Mouse (Mus musculus): Measurements from ENCODE around the gene Tex14.

Gene Tex14

DNA sequence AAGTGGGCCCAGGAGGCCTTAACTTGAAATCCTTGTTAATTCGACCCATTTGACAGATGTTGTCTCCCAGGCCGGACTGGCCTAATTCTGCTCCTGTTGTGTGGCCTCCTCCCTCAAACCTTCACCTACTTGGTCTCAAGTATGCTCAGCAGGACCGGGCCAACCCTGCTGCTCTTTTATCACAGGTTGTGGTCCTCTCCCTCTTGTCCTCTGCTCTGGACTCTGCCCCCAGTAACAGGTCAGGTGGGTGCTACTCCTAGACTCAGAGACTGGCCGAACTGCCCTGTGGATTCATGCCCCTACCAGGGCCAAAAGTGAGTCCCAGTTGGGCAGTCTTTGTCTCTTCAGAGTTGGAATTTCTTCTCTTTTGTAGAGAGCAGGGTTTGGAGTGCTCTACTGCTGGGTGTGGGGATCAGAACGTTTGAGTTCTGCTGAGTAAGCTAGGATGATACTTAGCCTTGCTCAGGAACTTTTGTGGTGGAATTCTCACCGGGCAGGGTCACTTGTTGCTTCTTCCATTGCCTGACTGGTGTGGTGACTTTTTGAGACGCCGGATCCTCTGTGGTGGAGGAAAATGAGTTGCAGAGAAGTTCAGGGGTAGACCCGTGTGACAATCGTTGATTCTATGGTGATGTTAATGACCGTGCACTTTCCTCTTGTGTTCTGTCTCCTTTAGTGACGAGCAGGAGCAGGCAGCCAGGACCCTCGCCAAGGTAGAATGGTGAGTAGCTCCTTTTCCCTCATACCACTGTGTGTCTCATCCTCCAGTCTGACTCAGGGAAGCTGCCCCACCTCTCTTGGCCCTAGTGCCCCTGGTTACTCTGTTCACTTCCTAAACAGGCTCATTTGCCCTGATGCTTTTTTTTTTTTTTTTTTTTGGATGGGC, 188.1 kb downstream of the Tex14 start:
- no peak for DNase-seq

DNA sequence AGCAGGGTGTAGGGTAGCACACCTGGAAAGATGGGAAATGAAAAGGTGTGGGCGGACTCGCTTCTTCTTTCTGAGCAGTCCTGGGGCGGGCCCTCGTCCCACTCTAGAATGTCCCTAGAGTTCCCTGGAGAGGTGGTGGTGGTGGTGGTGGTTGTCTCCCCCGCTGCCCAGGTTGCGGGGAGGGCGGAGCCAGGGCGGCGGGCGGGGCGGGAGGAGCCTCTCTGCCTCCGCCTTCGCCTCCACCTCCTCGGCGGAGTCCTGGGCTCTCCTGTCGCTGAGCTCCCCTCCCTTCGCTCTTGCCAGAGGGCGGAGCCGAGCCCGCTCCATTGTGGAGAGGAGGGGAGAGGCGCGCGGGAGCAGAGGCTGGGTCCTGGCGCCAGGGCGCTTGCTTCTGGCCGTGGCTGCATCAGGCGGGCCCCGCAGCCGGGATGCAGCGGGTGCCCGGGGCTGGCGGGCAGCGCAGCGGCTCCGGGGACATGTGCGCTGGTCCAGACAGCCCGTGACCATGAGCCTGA, 190.5 kb downstream of the Tex14 start:
- DNase-seq: peak; percentile 87

- no peak for DNase-seq
These were observed 191.1 kb downstream of the Tex14 start for GRCm38 (mm10) chr11:87595976-87596375.

- no peak for DNase-seq
These were observed 191.6 kb downstream of the Tex14 start for GRCm38 (mm10) chr11:87596492-87596891.

- DNase-seq: no peak
These were observed 192.2 kb downstream of the Tex14 start for GRCm38 (mm10) chr11:87597061-87597460.

DNA sequence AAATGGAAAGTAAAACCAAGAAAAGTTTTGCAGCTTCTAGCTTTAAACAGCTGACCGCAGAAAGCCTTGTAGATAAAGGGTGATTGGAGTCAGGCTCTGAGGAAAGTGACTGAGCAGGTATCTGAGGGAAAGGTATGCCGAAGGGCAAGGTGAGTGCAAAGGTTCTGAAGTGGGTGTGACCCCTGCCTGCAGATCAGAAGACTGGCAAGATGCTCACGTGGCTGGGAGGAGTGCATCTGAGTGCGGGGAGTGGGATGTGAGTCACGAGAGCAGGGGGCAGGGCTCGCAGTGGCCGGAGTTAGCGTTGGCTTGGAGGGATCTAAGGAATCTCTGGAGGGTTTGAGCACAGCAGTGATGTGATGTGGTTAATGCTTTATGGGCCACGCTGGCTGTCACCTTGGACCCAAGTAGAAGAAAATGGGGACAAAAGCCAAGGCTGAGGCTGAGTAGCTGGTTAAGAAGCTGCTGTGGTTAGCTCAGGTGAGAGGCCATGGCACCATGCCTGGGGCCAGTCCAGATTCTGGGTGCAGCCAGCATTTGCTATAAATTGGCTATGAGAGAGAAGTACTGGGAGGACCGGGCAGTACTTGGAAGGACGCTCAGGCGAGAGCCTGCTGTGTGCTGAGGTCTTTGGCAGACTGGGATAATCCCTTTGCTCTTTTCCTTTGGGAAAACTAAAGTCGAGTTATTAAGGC, 194.7 kb downstream of the Tex14 start:
- DNase-seq: no peak

DNA sequence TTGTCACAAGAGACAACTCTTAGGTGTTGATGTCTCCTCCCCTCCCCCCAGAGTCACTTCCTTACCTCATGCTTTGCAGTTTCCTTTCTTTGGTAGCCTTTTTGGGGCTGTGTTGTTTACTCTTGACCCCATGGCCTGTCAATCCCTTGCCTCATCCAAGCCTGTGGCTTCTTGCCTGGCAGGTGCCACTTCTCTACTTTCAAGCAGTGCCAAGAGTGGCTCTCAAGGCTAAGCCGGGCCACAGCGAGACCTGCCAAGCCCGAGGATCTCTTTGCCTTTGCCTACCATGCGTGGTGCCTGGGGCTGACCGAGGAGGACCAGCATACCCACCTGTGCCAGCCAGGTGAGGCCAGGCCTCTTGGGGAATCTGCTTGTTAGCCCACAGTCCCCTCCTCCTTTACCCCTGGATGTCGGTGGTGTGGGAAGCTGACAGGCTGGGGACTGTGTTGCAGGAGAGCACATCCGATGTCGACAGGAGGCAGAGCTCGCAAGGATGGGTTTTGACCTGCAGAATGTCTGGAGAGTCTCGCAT, 195.5 kb downstream of the Tex14 start:
- DNase-seq: no peak

- no peak for DNase-seq
These were observed 197.4 kb downstream of the Tex14 start for GRCm38 (mm10) chr11:87602234-87602633.

GRCm38 (mm10) chr11:87603571-87603970, 198.7 kb downstream of the Tex14 start:
- DNase-seq: no peak

Data from cerebellum, adult 11 months (tissue).